18 mouse cellular contexts compared by ENCODE assay signal in the genomic region with DNA sequence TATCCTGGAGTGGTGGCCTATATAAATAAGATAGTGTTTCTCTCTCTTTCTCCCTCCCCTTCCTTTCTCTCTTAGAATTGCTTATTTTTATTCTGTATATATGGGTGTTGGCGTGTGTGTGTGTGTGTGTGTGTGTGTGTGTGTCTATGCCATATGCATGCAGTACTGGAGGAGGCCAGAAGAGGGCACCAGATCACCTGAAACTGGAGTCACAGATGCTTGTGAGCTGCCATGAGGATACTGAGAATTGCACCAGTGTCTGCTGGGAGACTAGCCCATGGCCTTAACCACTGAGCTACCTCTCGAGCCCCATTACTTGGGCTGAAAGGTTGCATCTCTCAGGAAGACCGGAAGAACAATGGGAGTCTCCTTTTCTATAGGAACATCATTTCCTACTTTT.
DNase-seq lines count a peak whose midpoint lies in the region; ATAC-seq and TF ChIP-seq lines count a peak whose summit lies in the region.
"Had no signal": no experiment of that assay in that cellular context is flagged by ENCODE, and none has a peak within 500 bp of the region (broad histone marks: within the 10 kb centered on the region; RNA-seq: fewer than 3 reads in every experiment).

No protein-coding gene starts in this region.

- no peak overlapping the region for H3K27ac ChIP-seq in heart, adult 2 months
- no peak overlapping the region for H3K27ac ChIP-seq in heart, embryonic 11.5 days (ENCODE audit: low read depth, low read length)
- no peak overlapping the region for H3K27ac ChIP-seq in liver, postnatal 0 days (ENCODE audit: low read depth)
- H3K27ac ChIP-seq: midbrain, embryonic 10.5 days had no signal

- 88% methylated on average over 3 of the region's 3 CpGs for WGBS in heart, adult 2 months
- WGBS in heart, embryonic 11.5 days (ENCODE audit: insufficient replicate concordance): 80% methylated on average over 3 of the region's 3 CpGs
- 83% methylated on average over 3 of the region's 3 CpGs for WGBS in liver, postnatal 0 days (ENCODE audit: insufficient replicate concordance)

- H3K4me1 ChIP-seq in heart, adult 2 months (ENCODE audit: control insufficient read depth, insufficient read depth, low read length): peaks cover 9% of the 10 kb centered on the region
- peaks cover 5% of the 10 kb centered on the region for H3K4me1 ChIP-seq in heart, embryonic 11.5 days (ENCODE audit: control insufficient read depth, insufficient read depth, low read length)
- H3K4me1 ChIP-seq in liver, postnatal 0 days (ENCODE audit: insufficient read depth): peaks cover 13% of the 10 kb centered on the region
- peaks cover 22% of the 10 kb centered on the region for H3K4me1 ChIP-seq in E14TG2a.4 (replicated peaks; ENCODE audit: low read depth, low read length)
- H3K4me1 ChIP-seq: midbrain, embryonic 10.5 days had no signal

- H3K79me2 ChIP-seq in heart, adult 2 months (replicated peaks; ENCODE audit: control insufficient read depth, insufficient read depth, low read length): peaks cover 2% of the 10 kb centered on the region; the same call in 1 of the 2 replicates

- no peak for TF ChIP-seq POLR2A in heart, adult 2 months (IDR thresholded peaks at IDR 0.05; ENCODE audit: insufficient read depth, low read depth, low read length)

- H3K9me3 ChIP-seq in heart, embryonic 11.5 days (replicated peaks; ENCODE audit: control insufficient read depth, low read length): no peaks in the 10 kb centered on the region
- H3K9me3 ChIP-seq in liver, postnatal 0 days (ENCODE audit: low read length): no peaks in the 10 kb centered on the region
- no peaks in the 10 kb centered on the region for H3K9me3 ChIP-seq in E14TG2a.4 (ENCODE audit: low read length)

- no peak overlapping the region for H3K4me3 ChIP-seq in heart, adult 2 months
- no peak overlapping the region for H3K4me3 ChIP-seq in heart, embryonic 11.5 days (ENCODE audit: low read depth, low read length)
- no peak overlapping the region for H3K4me3 ChIP-seq in liver, postnatal 0 days (ENCODE audit: low read depth, low read length)
- no peak overlapping the region for H3K4me3 ChIP-seq in E14TG2a.4 (replicated peaks; ENCODE audit: low read length)
- H3K4me3 ChIP-seq: erythroblast, embryonic 14.5 days; midbrain, embryonic 10.5 days had no signal

- H3K27me3 ChIP-seq in heart, adult 2 months (ENCODE audit: control insufficient read depth, insufficient read depth, low read length): no peaks in the 10 kb centered on the region
- no peaks in the 10 kb centered on the region for H3K27me3 ChIP-seq in heart, embryonic 11.5 days (ENCODE audit: control insufficient read depth, insufficient read depth, low read length)
- H3K27me3 ChIP-seq in liver, postnatal 0 days (ENCODE audit: insufficient read depth, low read length): no peaks in the 10 kb centered on the region
- H3K27me3 ChIP-seq in E14TG2a.4 (ENCODE audit: insufficient read depth, low read length): no peaks in the 10 kb centered on the region

- TF ChIP-seq EP300 in heart, adult 2 months (IDR thresholded peaks at IDR 0.05; ENCODE audit: insufficient read depth, low read depth, low read length): no peak
- TF ChIP-seq EP300 in liver, postnatal 0 days (IDR thresholded peaks at IDR 0.05; ENCODE audit: low read depth): no peak

- TF ChIP-seq CTCF in heart, adult 2 months (IDR thresholded peaks at IDR 0.05): peak; percentile 36; the same call in 1 of the 2 replicates
- TF ChIP-seq CTCF in liver, postnatal 0 days (IDR thresholded peaks at IDR 0.05; ENCODE audit: low read depth): peak; percentile 56
- peak; percentile 48 for TF ChIP-seq CTCF in E14TG2a.4 (conservative IDR thresholded peaks at IDR 0.05; ENCODE audit: low read length)

- no peak overlapping the region for H3K4me2 ChIP-seq in heart, embryonic 11.5 days
- no peak overlapping the region for H3K4me2 ChIP-seq in liver, postnatal 0 days (ENCODE audit: low read depth, low read length)

- intact Hi-C loops in heart, adult 2 months (cut with DNase I): no loop called here

- DNase-seq in heart, adult 2 months: no peak
- no peak for DNase-seq in liver, postnatal 0 days
- no peak for DNase-seq in liver
- DNase-seq in urinary bladder, postnatal 25 days (ENCODE audit: low spot score): no peak
- DNase-seq in thymus, postnatal 0 days (ENCODE audit: low spot score): no peak
- DNase-seq: cerebellum, adult 9-10 months; heart, adult 18-20 months; heart, postnatal 36 days; kidney, adult 8-10 months; lung, adult 18-20 months; spleen, adult 18-20 months; thymus, adult 2 months had no signal

- H3K9ac ChIP-seq in heart, adult 2 months (ENCODE audit: low read depth, low read length): no peak overlapping the region
- no peak overlapping the region for H3K9ac ChIP-seq in heart, embryonic 11.5 days (ENCODE audit: low read depth, low read length)
- no peak overlapping the region for H3K9ac ChIP-seq in liver, postnatal 0 days (replicated peaks)

- H3K36me3 ChIP-seq in heart, adult 2 months (ENCODE audit: control insufficient read depth, insufficient read depth, low read length): no peaks in the 10 kb centered on the region
- no peaks in the 10 kb centered on the region for H3K36me3 ChIP-seq in heart, embryonic 11.5 days (ENCODE audit: control insufficient read depth, insufficient read depth, low read length)
- no peaks in the 10 kb centered on the region for H3K36me3 ChIP-seq in liver, postnatal 0 days (replicated peaks; ENCODE audit: insufficient read depth, low read length)
- H3K36me3 ChIP-seq in E14TG2a.4 (ENCODE audit: insufficient read depth, low read length): no peaks in the 10 kb centered on the region
- H3K36me3 ChIP-seq: midbrain, embryonic 10.5 days had no signal

- no peak for ATAC-seq in heart, embryonic 11.5 days (replicated peaks; ENCODE audit: insufficient number of reproducible peaks, low FRiP score, low TSS enrichment)
- no peak for ATAC-seq in liver, postnatal 0 days
- 0 out of 2 replicates have a peak, but pooled peaks have one; percentile 25 for ATAC-seq in common myeloid progenitor, adult 5-6 weeks (replicated peaks; ENCODE audit: low read depth, poor library complexity, severe bottlenecking)
- ATAC-seq: activated CD4-positive, CD25-positive, alpha-beta regulatory T cell, adult 4 months had no signal
